Mouse (Mus musculus) kidney, adult 2 months (tissue): ENCODE results near the gene Hvcn1.

Source experiments
- CTCF ChIP-seq: fragments of 200-500 bp; conservative IDR thresholded peaks from 2 replicates; pipeline ENCODE4 v1.5.1; 2011; ENCODE audit warnings: low read depth, mild to moderate bottlenecking, control low read depth, low read length, moderate library complexity, mixed read lengths; ENCODE audit not compliant: insufficient read depth, insufficient read length
- POLR2A ChIP-seq: fragments of 200-500 bp; IDR thresholded peaks from one replicate; pipeline ENCODE4 v1.6.1; 2011; ENCODE audit warnings: low read depth, low read length, control low read depth

GRCm38 (mm10) chr5:122265187-122265586 is 58.6 kb downstream of the Hvcn1 start:
- TF ChIP-seq CTCF (0 out of 2 replicates have a peak, but pooled peaks have one; percentile 18), POLR2A (no peak)
